Mouse (Mus musculus): Measurements from ENCODE around the gene G3bp1. TPM values are rescaled to one million over a fixed set of nuclear protein-coding genes. Genes with fewer than 3 reads are reported as not detected.

Gene G3bp1
- total and polyA plus RNA-seq, 3 experiments: 145 to 233 (median 183) TPM

DNA sequence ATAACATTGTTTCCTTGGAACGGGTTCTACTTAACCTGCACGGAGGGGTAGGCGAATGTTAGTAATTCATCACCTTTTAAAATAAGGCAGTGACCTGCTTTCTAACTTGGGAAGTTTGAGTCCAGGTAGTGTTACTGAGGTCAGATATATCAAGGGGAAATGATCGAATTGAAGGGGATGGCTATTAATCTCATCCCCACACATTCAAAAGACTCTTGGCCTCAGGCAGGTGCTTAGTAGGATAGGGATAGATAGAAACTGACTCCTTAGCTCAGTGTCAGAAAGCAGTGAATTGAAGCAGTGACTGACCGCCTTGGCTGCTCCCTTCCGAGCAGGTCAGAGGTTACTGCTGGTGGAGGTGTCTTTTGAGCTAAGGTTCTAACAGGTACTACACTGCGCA, 2.0 kb downstream of the G3bp1 start:
- Histone ChIP-seq H3K4me2 (ENCODE audit: insufficient read depth, low read depth, poor library complexity, severe bottlenecking) (peak overlapping the region; percentile 73), H3K27ac (ENCODE audit: insufficient read depth, low read depth) (no peak overlapping the region), H3K79me2 (replicated peaks; ENCODE audit: control insufficient read depth, extremely low read depth, insufficient read depth, poor library complexity, severe bottlenecking) (peaks cover 65% of the 10 kb centered on the region), H3K36me3 (replicated peaks in 1 of 2; ENCODE audit: control insufficient read depth in 1 of 2, insufficient read depth in 1 of 2, low read length in 1 of 2) (peaks cover 9 to 42% of the 10 kb centered on the region in 2 experiments), H3K4me1 (ENCODE audit: control insufficient read depth in 1 of 2, insufficient read depth in 2 of 2) (peaks cover 10 to 46% of the 10 kb centered on the region in 2 experiments), H3K4me3 (replicated peaks in 1 of 3; ENCODE audit: low read depth in 2 of 3, low read length in 2 of 3, poor library complexity in 1 of 3) (peak overlapping the region; percentile 91 to 100 (median 93)), H3K9ac (ENCODE audit: insufficient read depth, low read depth) (peak overlapping the region; percentile 89), H3K27me3 (replicated peaks) (no peaks in the 10 kb centered on the region), H3K9me3 (replicated peaks; ENCODE audit: low read length) (no peaks in the 10 kb centered on the region)
- TF ChIP-seq ZKSCAN1 (IDR thresholded peaks at IDR 0.05; ENCODE audit: borderline replicate concordance, low read depth, low read length): no peak
- TF ChIP-seq TBP (conservative IDR thresholded peaks at IDR 0.05; ENCODE audit: low read depth, low read length): no peak
- no peak for TF ChIP-seq ZMIZ1 (IDR thresholded peaks at IDR 0.05; ENCODE audit: low read depth, low read length)
- TF ChIP-seq MXI1 (IDR thresholded peaks at IDR 0.05; ENCODE audit: low read depth, low read length): no peak; the same call in 1 of the 2 replicates
- TF ChIP-seq USF1 (IDR thresholded peaks at IDR 0.05; ENCODE audit: low read depth, low read length): no peak
- no peak for TF ChIP-seq PAX5 (IDR thresholded peaks at IDR 0.05; ENCODE audit: low read length)
- TF ChIP-seq NRF1 (IDR thresholded peaks at IDR 0.05; ENCODE audit: low read depth, low read length): no peak
- TF ChIP-seq E2F4 (IDR thresholded peaks at IDR 0.05; ENCODE audit: insufficient replicate concordance, low read depth, low read length): no peak
- no peak for TF ChIP-seq ETS1 (conservative IDR thresholded peaks at IDR 0.05; ENCODE audit: low read depth, low read length)
- TF ChIP-seq MAZ (IDR thresholded peaks at IDR 0.05; ENCODE audit: low read depth, low read length): no peak
- TF ChIP-seq USF2 (conservative IDR thresholded peaks at IDR 0.05; ENCODE audit: low read depth, low read length): no peak
- TF ChIP-seq CHD1 (IDR thresholded peaks at IDR 0.05; ENCODE audit: low read depth, low read length): no peak
- no peak; the same call in 1 of the 2 replicates for TF ChIP-seq POLR2AphosphoS2 (IDR thresholded peaks at IDR 0.05; ENCODE audit: low read depth, low read length)
- TF ChIP-seq ZNF384 (IDR thresholded peaks at IDR 0.05; ENCODE audit: low read depth, low read length): no peak
- TF ChIP-seq MAX (IDR thresholded peaks at IDR 0.05; ENCODE audit: low read length): no peak
- TF ChIP-seq JUN (IDR thresholded peaks at IDR 0.05; ENCODE audit: insufficient read depth, low read depth, low read length): no peak
- dilution Hi-C loops (cut with MboI; ENCODE audit: extremely low pct_ligation_motif_present, extremely low pct_unique_long_range_greater_than_20kb, low sequenced_read_pairs) (no loop called here), in situ Hi-C loops (cut with MboI; ENCODE audit: low pct_ligation_motif_present, low pct_unique_long_range_greater_than_20kb, low sequenced_read_pairs) (no loop called here)
- DNase-seq (ENCODE audit: extremely low read depth): no peak

DNA sequence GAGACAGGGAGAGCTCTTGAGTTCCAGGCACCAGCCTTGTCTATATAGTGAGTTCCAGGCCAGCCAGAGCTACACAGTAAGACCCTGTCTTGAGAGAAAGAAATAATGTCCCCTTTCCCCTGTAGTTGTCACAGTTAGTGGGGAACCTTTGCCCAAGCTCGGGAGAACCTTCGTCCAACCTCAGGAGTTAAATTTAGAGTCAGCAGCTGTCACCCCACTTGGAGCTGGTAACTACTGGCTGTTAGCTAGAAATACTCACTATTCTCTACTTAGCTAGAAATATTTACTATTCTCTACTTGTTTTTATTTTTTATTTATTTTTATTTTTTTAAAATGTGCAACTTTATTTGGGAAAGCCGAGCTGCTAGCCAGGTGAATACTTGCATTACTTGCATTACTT, 3.7 kb downstream of the G3bp1 start:
- Histone ChIP-seq H3K27me3 (replicated peaks) (no peaks in the 10 kb centered on the region), H3K4me3 (replicated peaks in 1 of 3; ENCODE audit: low read depth in 2 of 3, low read length in 2 of 3, poor library complexity in 1 of 3) (peak overlapping the region in 2 of 3 experiments; percentile 28 to 42), H3K9me3 (replicated peaks; ENCODE audit: low read length) (no peaks in the 10 kb centered on the region), H3K79me2 (replicated peaks; ENCODE audit: control insufficient read depth, extremely low read depth, insufficient read depth, poor library complexity, severe bottlenecking) (peaks cover 82% of the 10 kb centered on the region), H3K27ac (ENCODE audit: insufficient read depth, low read depth) (no peak overlapping the region), H3K4me2 (ENCODE audit: insufficient read depth, low read depth, poor library complexity, severe bottlenecking) (peak overlapping the region; percentile 72), H3K4me1 (ENCODE audit: control insufficient read depth in 1 of 2, insufficient read depth in 2 of 2) (peaks cover 8 to 57% of the 10 kb centered on the region in 2 experiments), H3K36me3 (replicated peaks in 1 of 2; ENCODE audit: control insufficient read depth in 1 of 2, insufficient read depth in 1 of 2, low read length in 1 of 2) (peaks cover 11 to 57% of the 10 kb centered on the region in 2 experiments), H3K9ac (ENCODE audit: insufficient read depth, low read depth) (peak overlapping the region; percentile 22; the same call in 1 of the 2 replicates)
- in situ Hi-C loops (cut with MboI; ENCODE audit: low pct_ligation_motif_present, low pct_unique_long_range_greater_than_20kb, low sequenced_read_pairs): no loop called here
- dilution Hi-C loops (cut with MboI; ENCODE audit: extremely low pct_ligation_motif_present, extremely low pct_unique_long_range_greater_than_20kb, low sequenced_read_pairs): no loop called here
- DNase-seq (ENCODE audit: extremely low read depth): no peak
- no peak for TF ChIP-seq TCF12 (IDR thresholded peaks at IDR 0.05; ENCODE audit: low read depth, low read length)
- TF ChIP-seq EP300 (IDR thresholded peaks at IDR 0.05; ENCODE audit: low read length): no peak
- TF ChIP-seq KAT2A (IDR thresholded peaks at IDR 0.05; ENCODE audit: insufficient replicate concordance, low read length): no peak
- TF ChIP-seq JUND (conservative IDR thresholded peaks at IDR 0.05; ENCODE audit: low read depth, low read length): no peak
- TF ChIP-seq NELFE (IDR thresholded peaks at IDR 0.05; ENCODE audit: low read depth, low read length): no peak
- no peak for TF ChIP-seq USF1 (IDR thresholded peaks at IDR 0.05; ENCODE audit: low read depth, low read length)
- no peak for TF ChIP-seq CHD2 (IDR thresholded peaks at IDR 0.05; ENCODE audit: low read length)
- no peak for TF ChIP-seq JUN (IDR thresholded peaks at IDR 0.05; ENCODE audit: insufficient read depth, low read depth, low read length)
- no peak for TF ChIP-seq NRF1 (IDR thresholded peaks at IDR 0.05; ENCODE audit: low read depth, low read length)
- no peak for TF ChIP-seq MEF2A (IDR thresholded peaks at IDR 0.05; ENCODE audit: borderline replicate concordance, low read depth, low read length)
- TF ChIP-seq E2F4 (IDR thresholded peaks at IDR 0.05; ENCODE audit: insufficient replicate concordance, low read depth, low read length): no peak
- TF ChIP-seq MAX (IDR thresholded peaks at IDR 0.05; ENCODE audit: low read length): no peak
- TF ChIP-seq TBP (conservative IDR thresholded peaks at IDR 0.05; ENCODE audit: low read depth, low read length): no peak
- TF ChIP-seq RCOR1 (conservative IDR thresholded peaks at IDR 0.05; ENCODE audit: low read depth, low read length): no peak
- no peak for TF ChIP-seq CTCF (conservative IDR thresholded peaks at IDR 0.05 in 1 of 2, IDR thresholded peaks at IDR 0.05 in 1 of 2; ENCODE audit: low read depth in 2 of 2, low read length in 2 of 2)
- TF ChIP-seq ETS1 (conservative IDR thresholded peaks at IDR 0.05; ENCODE audit: low read depth, low read length): no peak
- no peak for TF ChIP-seq UBTF (IDR thresholded peaks at IDR 0.05; ENCODE audit: low read depth, low read length)
- no peak for TF ChIP-seq GABPA (IDR thresholded peaks at IDR 0.05; ENCODE audit: insufficient replicate concordance, low read depth, low read length)
- TF ChIP-seq PAX5 (IDR thresholded peaks at IDR 0.05; ENCODE audit: low read length): no peak
